Mouse (Mus musculus) heart, adult 2 months (tissue): ENCODE measurements at regions not wholly inside any gene's neighbourhood (a gene's known extent, or its start where the extent isn't known, plus 50 kb on each side); places are given as distances from the start of the nearest gene placed in this dataset.

ENCODE experiments used
- CTCF ChIP-seq: fragments of 200-600 bp; IDR thresholded peaks from 2 replicates; pipeline ENCODE4 v1.8.1; 2022; ENCODE audit warnings: antibody characterized with exemption, mild to moderate bottlenecking, moderate library complexity
- POLR2A ChIP-seq: fragments of 200-500 bp; IDR thresholded peaks from 2 replicates; pipeline ENCODE4 v1.6.1; 2011; ENCODE audit warnings: mild to moderate bottlenecking, low read depth, low read length, control low read depth; ENCODE audit not compliant: insufficient read depth

GRCm38 (mm10) chr7:125187011-125187740, 257.3 kb upstream of the Kdm8 start:
- TF ChIP-seq POLR2A (no peak), CTCF (no peak)
